Mouse (Mus musculus) liver, embryonic 14.5 days (tissue): ENCODE data around the gene Zfp800.
A peak's percentile ranks its signal among the peaks of the same experiment; 100 is the strongest.

Experiments
- CTCF ChIP-seq: IDR thresholded peaks from 2 replicates; pipeline ENCODE4 v1.5.1; 2016; ENCODE audit warnings: antibody characterized with exemption, low read depth, control low read depth
- EP300 ChIP-seq: IDR thresholded peaks from 2 replicates; pipeline ENCODE4 v1.6.1; 2016; ENCODE audit warnings: antibody characterized with exemption, low read depth

DNA sequence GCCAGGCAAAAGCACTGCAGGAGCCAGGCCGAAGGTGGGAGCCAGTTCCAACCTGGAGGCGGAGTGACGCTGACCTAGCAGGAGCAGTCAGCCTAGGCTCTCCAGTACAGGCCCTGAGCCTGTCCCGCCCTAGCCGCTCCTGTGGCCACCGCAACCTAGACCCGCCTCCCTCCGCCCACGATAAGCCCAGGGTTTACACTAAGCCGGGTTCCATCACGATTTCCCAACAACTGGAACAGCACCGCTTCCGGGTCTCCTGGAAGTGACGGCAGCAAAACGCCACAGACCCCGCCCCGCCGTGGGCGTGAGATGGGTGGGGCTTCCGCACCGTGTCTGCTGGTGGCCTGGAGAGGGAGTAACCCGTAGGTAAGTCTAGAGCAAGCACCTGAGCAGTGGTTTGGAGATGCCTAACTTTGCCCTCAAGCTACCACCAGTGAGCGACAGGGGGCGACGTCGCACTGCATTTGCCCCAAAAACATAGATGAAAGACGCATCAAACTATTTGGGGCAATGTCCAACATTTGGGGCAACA is 23.7 kb upstream of the Zfp800 start:
- no peak for TF ChIP-seq EP300
- TF ChIP-seq CTCF: peak; percentile 96
